24 mouse cellular contexts compared by ENCODE assay signal in genomic region chr14:61030366-61030765, GRCm38 (mm10). TPM values are rescaled to one million over a fixed set of nuclear protein-coding genes. Genes with fewer than 3 reads are reported as not detected.
DNase-seq lines count a peak whose midpoint lies in the region; ATAC-seq and TF ChIP-seq lines count a peak whose summit lies in the region.
"Had no signal": no experiment of that assay in that cellular context is flagged by ENCODE, and none has a peak within 500 bp of the region (broad histone marks: within the 10 kb centered on the region; RNA-seq: fewer than 3 reads in every experiment).

No protein-coding gene starts in this region.

- peaks cover 23% of the 10 kb centered on the region for H3K4me1 ChIP-seq in embryonic facial prominence, embryonic 13.5 days
- peaks cover 7% of the 10 kb centered on the region for H3K4me1 ChIP-seq in embryonic facial prominence, embryonic 10.5 days
- no peaks in the 10 kb centered on the region for H3K4me1 ChIP-seq in liver, adult 2 months (ENCODE audit: control insufficient read depth, insufficient read depth, low read length)
- no peaks in the 10 kb centered on the region for H3K4me1 ChIP-seq in liver, postnatal 0 days (ENCODE audit: insufficient read depth)
- H3K4me1 ChIP-seq: hindbrain, embryonic 13.5 days had no signal

- no peak for ATAC-seq in embryonic facial prominence, embryonic 13.5 days (ENCODE audit: insufficient number of reproducible peaks, insufficient read depth, low FRiP score, low TSS enrichment, low read depth)
- no peak for ATAC-seq in liver, postnatal 0 days
- ATAC-seq in megakaryocyte, adult 5-6 weeks (ENCODE audit: poor library complexity, severe bottlenecking): no peak
- ATAC-seq: CD4-positive, CD25-positive, alpha-beta regulatory T cell, adult 4 months; forebrain, embryonic 13.5 days; forebrain, postnatal 0 days; hindbrain, postnatal 0 days had no signal

- H3K36me3 ChIP-seq in embryonic facial prominence, embryonic 13.5 days: 0 out of 2 replicates have a peak, but pooled peaks cover 2% of the 10 kb centered on the region
- peaks cover 3% of the 10 kb centered on the region; the same call in 1 of the 2 replicates for H3K36me3 ChIP-seq in embryonic facial prominence, embryonic 10.5 days (replicated peaks)
- no peaks in the 10 kb centered on the region for H3K36me3 ChIP-seq in liver, adult 2 months (ENCODE audit: control insufficient read depth, insufficient read depth, low read length)
- H3K36me3 ChIP-seq in liver, postnatal 0 days (replicated peaks; ENCODE audit: insufficient read depth, low read length): no peaks in the 10 kb centered on the region
- H3K36me3 ChIP-seq: embryonic facial prominence, embryonic 12.5 days; G1E; heart, embryonic 13.5 days; hindbrain, embryonic 13.5 days had no signal

- TF ChIP-seq EP300 in liver, postnatal 0 days (IDR thresholded peaks at IDR 0.05; ENCODE audit: low read depth): no peak

- no peaks in the 10 kb centered on the region for H3K79me2 ChIP-seq in liver, adult 2 months (ENCODE audit: control insufficient read depth, insufficient read depth, low read length)

- no peaks in the 10 kb centered on the region for H3K27me3 ChIP-seq in embryonic facial prominence, embryonic 13.5 days
- no peaks in the 10 kb centered on the region for H3K27me3 ChIP-seq in embryonic facial prominence, embryonic 10.5 days (replicated peaks; ENCODE audit: low read depth, poor library complexity, severe bottlenecking)
- H3K27me3 ChIP-seq in liver, adult 2 months (ENCODE audit: control insufficient read depth, insufficient read depth, low read length): no peaks in the 10 kb centered on the region
- H3K27me3 ChIP-seq in liver, postnatal 0 days (ENCODE audit: insufficient read depth, low read length): no peaks in the 10 kb centered on the region
- H3K27me3 ChIP-seq: embryonic facial prominence, embryonic 12.5 days; forebrain, embryonic 13.5 days; heart, embryonic 13.5 days; hindbrain, embryonic 13.5 days had no signal

- no peak overlapping the region for H3K9ac ChIP-seq in embryonic facial prominence, embryonic 13.5 days
- H3K9ac ChIP-seq in liver, adult 2 months (ENCODE audit: low read depth, low read length): no peak overlapping the region
- no peak overlapping the region for H3K9ac ChIP-seq in liver, postnatal 0 days (replicated peaks)
- H3K9ac ChIP-seq: embryonic facial prominence, embryonic 12.5 days; forebrain, embryonic 13.5 days; forebrain, postnatal 0 days; heart, embryonic 13.5 days; hindbrain, embryonic 13.5 days had no signal

- H3K9me3 ChIP-seq in embryonic facial prominence, embryonic 13.5 days: no peaks in the 10 kb centered on the region
- H3K9me3 ChIP-seq in embryonic facial prominence, embryonic 10.5 days: no peaks in the 10 kb centered on the region
- H3K9me3 ChIP-seq in liver, postnatal 0 days (ENCODE audit: low read length): no peaks in the 10 kb centered on the region
- H3K9me3 ChIP-seq: embryonic facial prominence, embryonic 12.5 days; forebrain, embryonic 13.5 days; G1E; heart, embryonic 13.5 days; hindbrain, embryonic 13.5 days had no signal

- no peak for TF ChIP-seq POLR2A in liver, adult 2 months (IDR thresholded peaks at IDR 0.05; ENCODE audit: extremely low read depth, insufficient read depth, low read length)

- peak; percentile 54 to 55 for DNase-seq in cerebellum, postnatal 10 days
- DNase-seq in cerebellum, postnatal 4 days (ENCODE audit: low spot score in 2 of 2): no peak
- DNase-seq in embryonic facial prominence, embryonic 10.5 days (ENCODE audit: low spot score): no peak
- DNase-seq in liver, adult 2 months (ENCODE audit: extremely low read depth, low read depth, low spot score): peak; percentile 66
- DNase-seq in liver, postnatal 0 days: no peak
- peak; percentile 42 for DNase-seq in lung, postnatal 14 days
- DNase-seq: adrenal gland, adult 8-10 months; B cell, adult 2 months; cerebellum, adult 11 months; embryo, embryonic 11 days; forebrain, postnatal 0 days; gastrocnemius, postnatal 36 days; heart, adult 11 months had no signal

- H3K4me2 ChIP-seq in embryonic facial prominence, embryonic 13.5 days: no peak overlapping the region
- no peak overlapping the region for H3K4me2 ChIP-seq in liver, postnatal 0 days (ENCODE audit: low read depth, low read length)
- H3K4me2 ChIP-seq: embryonic facial prominence, embryonic 12.5 days; forebrain, embryonic 13.5 days; heart, embryonic 13.5 days; hindbrain, embryonic 13.5 days had no signal

- H3K4me3 ChIP-seq in embryonic facial prominence, embryonic 13.5 days: no peak overlapping the region
- H3K4me3 ChIP-seq in embryonic facial prominence, embryonic 10.5 days: no peak overlapping the region
- H3K4me3 ChIP-seq in liver, adult 2 months (ENCODE audit: insufficient read depth, low read depth, low read length): no peak overlapping the region
- H3K4me3 ChIP-seq in liver, postnatal 0 days (ENCODE audit: low read depth, low read length): no peak overlapping the region
- H3K4me3 ChIP-seq: embryonic facial prominence, embryonic 12.5 days; forebrain, embryonic 13.5 days; heart, embryonic 13.5 days; hindbrain, embryonic 13.5 days had no signal

- WGBS in embryonic facial prominence, embryonic 13.5 days: 85% methylated on average over 6 of the region's 6 CpGs
- 96% methylated on average over 6 of the region's 6 CpGs for WGBS in embryonic facial prominence, embryonic 10.5 days
- 45% methylated on average over 6 of the region's 6 CpGs for WGBS in liver, adult 2 months
- 80% methylated on average over 6 of the region's 6 CpGs for WGBS in liver, postnatal 0 days (ENCODE audit: insufficient replicate concordance)

- no peak for TF ChIP-seq CTCF in liver, adult 2 months (IDR thresholded peaks at IDR 0.05; ENCODE audit: low read depth, low read length)
- no peak for TF ChIP-seq CTCF in liver, postnatal 0 days (IDR thresholded peaks at IDR 0.05; ENCODE audit: low read depth)

- peak overlapping the region; percentile 51; the same call in 1 of the 2 replicates for H3K27ac ChIP-seq in embryonic facial prominence, embryonic 13.5 days
- no peak overlapping the region for H3K27ac ChIP-seq in embryonic facial prominence, embryonic 10.5 days (replicated peaks)
- no peak overlapping the region for H3K27ac ChIP-seq in liver, adult 2 months (replicated peaks; ENCODE audit: insufficient read depth, low read depth, low read length)
- H3K27ac ChIP-seq in liver, postnatal 0 days (ENCODE audit: low read depth): no peak overlapping the region
- H3K27ac ChIP-seq: embryonic facial prominence, embryonic 12.5 days; forebrain, embryonic 13.5 days; heart, embryonic 13.5 days; hindbrain, embryonic 13.5 days; hindbrain, postnatal 0 days had no signal

RNA-seq across cellular contexts. Expression of gene Tnfrsf19, which starts 15.9 kb away (rescaled TPM):
- polyA plus RNA-seq in embryonic facial prominence, embryonic 13.5 days (2015; fragmentation: Nextera tagmentation; extraction: Ambion mirVana): 81.8 and 95.3 TPM in 2 replicates
- polyA plus RNA-seq in embryonic facial prominence, embryonic 10.5 days (2016; fragmentation: Nextera tagmentation; extraction: Ambion mirVana): 37.2 and 41.4 TPM in 2 replicates
- total RNA-seq in liver, adult 2 months (2014; rRNA removed): 5.7 and 6.2 TPM in 2 replicates
- polyA plus RNA-seq in liver, adult 2 months (2012; rRNA removed): 2.3 and 3.5 TPM in 2 replicates
- polyA plus RNA-seq in liver, postnatal 0 days (2015; fragmentation: Nextera tagmentation; extraction: Ambion mirVana): 2.4 and 2.5 TPM in 2 replicates
- total RNA-seq in megakaryocyte, adult 5-6 weeks (2015): 0.16 TPM in 1 of 2 replicates, not detected in the other
- 0.29 and 0.45 TPM in 2 replicates for total RNA-seq in megakaryocyte, adult 5-6 weeks (2017)
- total RNA-seq: common myeloid progenitor, adult 5-6 weeks; hematopoietic stem cell, adult 5-6 weeks had no signal
- polyA plus RNA-seq: CD4-positive, CD25-positive, alpha-beta regulatory T cell, adult 4 months; G1E had no signal

Comparison
In these comparisons a context has a peak if more than half of its experiments do, and no peak if none do; other contexts are left out.
1. DNase-seq: peak in cerebellum, postnatal 10 days (2 of 2), liver, adult 2 months (single experiment) and lung, postnatal 14 days (single experiment); none in cerebellum, postnatal 4 days (0 of 2), embryonic facial prominence, embryonic 10.5 days (single experiment) and liver, postnatal 0 days (single experiment).